Mouse (Mus musculus) G1E-ER4 (cell line): Measurements from ENCODE around the gene Mrgprx2. TPM values are rescaled to one million over a fixed set of nuclear protein-coding genes. Genes with fewer than 3 reads are reported as not detected.

Experiments
- GATA1 ChIP-seq: IDR thresholded peaks from one replicate; pipeline ENCODE4 v1.8.0; 2012; ENCODE audit warnings: low read length, inconsistent platforms
- polyA plus RNA-seq: library from polyadenylated mRNA; stranded (reverse); fragments of >175 nt; gene quantifications from 2 replicates; pipeline ENCODE4 v1.2.3, GENCODE M21; 2012

The Mrgprx2 gene
- polyA plus RNA-seq: not detected in 2 replicates

DNA sequence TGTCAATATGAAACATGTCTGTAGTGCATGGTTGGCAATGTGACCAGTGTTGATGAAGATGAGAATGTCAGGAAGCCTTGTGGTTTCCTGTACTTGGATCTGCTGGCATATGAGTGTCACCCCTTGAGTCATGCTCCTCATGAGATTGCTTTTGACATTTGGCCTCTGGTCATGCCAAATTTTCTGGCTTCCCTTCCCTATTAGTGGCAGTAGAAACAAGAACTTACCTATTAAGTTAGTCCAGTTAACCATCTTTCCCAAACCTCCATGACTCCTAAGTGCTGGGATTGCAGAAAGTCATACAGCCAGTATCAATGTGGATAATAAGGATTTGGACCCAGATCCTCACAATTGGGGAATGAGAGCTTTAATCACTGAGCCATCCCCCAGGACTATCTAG, at the start of gene Mrgprx2:
Mrgprx2 (minus strand) TSS at position 101 of the 400 bp plus-strand sequence.
- TF ChIP-seq GATA1: no peak

GRCm38 (mm10) chr7:48456242-48456641, 42.9 kb downstream of the Mrgprx2 start, which contains the start of gene Mrgprb1:
TSS of gene Mrgprb1 (minus strand) at chr7:48456342.
- no peak for TF ChIP-seq GATA1

- TF ChIP-seq GATA1: no peak
These were observed 62.5 kb downstream of the Mrgprx2 start for GRCm38 (mm10) chr7:48436581-48436980.

Other genes with a start within 250 kb of the Mrgprx2 start
- gene Mrgprb8, start 110.8 kb downstream of the Mrgprx2 start, polyA plus RNA-seq: not detected in 2 replicates
- not detected in 2 replicates for gene Mrgprb1, start 43.0 kb downstream of the Mrgprx2 start, polyA plus RNA-seq
- not detected in 2 replicates for gene Mrgprb2, start 58.8 kb upstream of the Mrgprx2 start, polyA plus RNA-seq
- gene Mrgprb3, start 144.5 kb upstream of the Mrgprx2 start, polyA plus RNA-seq: not detected in 2 replicates